Mouse (Mus musculus): ENCODE measurements around the gene Olfr1185-ps1. TPM values are rescaled to one million over a fixed set of nuclear protein-coding genes. Genes with fewer than 3 reads are reported as not detected.
"Not testable (repeated sequence)": the region's sequence is repeated elsewhere in the genome, so short reads cannot be mapped to it uniquely, and the experiment has no call there.

The Olfr1185-ps1 gene
- not detected in 2 replicates for polyA plus RNA-seq (2014; fragmentation: Nextera tagmentation; extraction: Ambion mirVana)

- no peak within 1 kb of the TSS for H3K27ac ChIP-seq
- H3K9me3 ChIP-seq (ENCODE audit: control insufficient read depth, low read length): no peaks in the 10 kb centered on the region
- no peak within 1 kb of the TSS for H3K4me2 ChIP-seq (replicated peaks)
- no peaks in the 10 kb centered on the region for H3K4me1 ChIP-seq (replicated peaks; ENCODE audit: control insufficient read depth, insufficient read depth, low read length)
- no peak within 1 kb of the TSS for H3K9ac ChIP-seq
- no peak within 1 kb of the TSS for H3K4me3 ChIP-seq (replicated peaks; ENCODE audit: low read length)
- no peak for DNase-seq (ENCODE audit: low spot score)
- no peaks in the 10 kb centered on the region for H3K27me3 ChIP-seq (ENCODE audit: control insufficient read depth, insufficient read depth, low read length)
- no peaks in the 10 kb centered on the region for H3K36me3 ChIP-seq (replicated peaks; ENCODE audit: control insufficient read depth, insufficient read depth)
- WGBS: 77% methylated on average over 2 of the region's 2 CpGs
- ATAC-seq (ENCODE audit: low FRiP score): no peak
Measured at GRCm38 (mm10) chr2:88493020-88493419, at the start of gene Olfr1185-ps1. Gene Olfr1185-ps1, plus strand, starts transcription at chr2:88493320.

- no peaks in the 10 kb centered on the region for H3K27me3 ChIP-seq (ENCODE audit: control insufficient read depth, insufficient read depth, low read length)
- ATAC-seq (ENCODE audit: low FRiP score) (no peak), DNase-seq (ENCODE audit: low spot score) (no peak)
- no peaks in the 10 kb centered on the region for H3K9me3 ChIP-seq (ENCODE audit: control insufficient read depth, low read length)
- H3K4me2 ChIP-seq (replicated peaks): no peak within 1 kb of the TSS
- WGBS: 100% methylated on average over 1 of the region's 1 CpGs
- no peaks in the 10 kb centered on the region for H3K36me3 ChIP-seq (replicated peaks; ENCODE audit: control insufficient read depth, insufficient read depth)
- H3K27ac ChIP-seq: no peak within 1 kb of the TSS
- no peak within 1 kb of the TSS for H3K9ac ChIP-seq
- H3K4me3 ChIP-seq (replicated peaks; ENCODE audit: low read length): no peak within 1 kb of the TSS
- H3K4me1 ChIP-seq (replicated peaks; ENCODE audit: control insufficient read depth, insufficient read depth, low read length): no peaks in the 10 kb centered on the region
Measured at GRCm38 (mm10) chr2:88449031-88449430, 44.1 kb upstream of the Olfr1185-ps1 start, which contains the start of gene Gm13757. Gene Gm13757, minus strand, starts transcription at chr2:88449131.

- not testable (repeated sequence) for H3K9me3 ChIP-seq (ENCODE audit: control insufficient read depth, low read length)
Measured at GRCm38 (mm10) chr2:88454567-88454966, 38.6 kb upstream of the Olfr1185-ps1 start, which contains the start of gene Olfr1183. Gene Olfr1183, plus strand, starts transcription at chr2:88454867.

GRCm38 (mm10) chr2:88483298-88483697 lies 9.8 kb upstream of the Olfr1185-ps1 start, which contains the start of gene Olfr1184:
Gene Olfr1184, plus strand, starts transcription at chr2:88483598.
- Histone ChIP-seq H3K36me3 (replicated peaks; ENCODE audit: control insufficient read depth, insufficient read depth) (no peaks in the 10 kb centered on the region), H3K9ac (no peak within 1 kb of the TSS), H3K27me3 (ENCODE audit: control insufficient read depth, insufficient read depth, low read length) (no peaks in the 10 kb centered on the region), H3K4me2 (replicated peaks) (no peak within 1 kb of the TSS), H3K4me1 (replicated peaks; ENCODE audit: control insufficient read depth, insufficient read depth, low read length) (no peaks in the 10 kb centered on the region), H3K27ac (no peak within 1 kb of the TSS), H3K4me3 (replicated peaks; ENCODE audit: low read length) (no peak within 1 kb of the TSS), H3K9me3 (ENCODE audit: control insufficient read depth, low read length) (no peaks in the 10 kb centered on the region)
- 94% methylated on average over 2 of the region's 2 CpGs for WGBS
- no peak for ATAC-seq (ENCODE audit: low FRiP score)
- no peak for DNase-seq (ENCODE audit: low spot score)

More at GRCm38 (mm10) chr2:88454567-88454966, 38.6 kb upstream of the Olfr1185-ps1 start, which contains the start of gene Olfr1183:
- not testable (repeated sequence) for H3K4me2 ChIP-seq (replicated peaks); DNase-seq (ENCODE audit: low spot score); H3K4me1 ChIP-seq (replicated peaks; ENCODE audit: control insufficient read depth, insufficient read depth, low read length); ATAC-seq (ENCODE audit: low FRiP score); H3K27me3 ChIP-seq (ENCODE audit: control insufficient read depth, insufficient read depth, low read length); H3K36me3 ChIP-seq (replicated peaks; ENCODE audit: control insufficient read depth, insufficient read depth); H3K4me3 ChIP-seq (replicated peaks; ENCODE audit: low read length); H3K9ac ChIP-seq; H3K27ac ChIP-seq
- 81% methylated on average over 1 of the region's 1 CpGs for WGBS

- WGBS: 84% methylated on average over 2 of the region's 2 CpGs
Measured at GRCm38 (mm10) chr2:88518251-88518650, 25.1 kb downstream of the Olfr1185-ps1 start, which contains the start of gene Olfr1186. Gene Olfr1186, plus strand, starts transcription at chr2:88518551.

GRCm38 (mm10) chr2:88525720-88526119 lies 32.6 kb downstream of the Olfr1185-ps1 start:
- H3K4me2 ChIP-seq (replicated peaks): no peak overlapping the region
- 80% methylated on average over 3 of the region's 3 CpGs for whole genome bisulfite sequencing
- DNase-seq (ENCODE audit: low spot score): no peak

More at GRCm38 (mm10) chr2:88518251-88518650, 25.1 kb downstream of the Olfr1185-ps1 start, which contains the start of gene Olfr1186:
- DNase-seq (ENCODE audit: low spot score) (no peak), ATAC-seq (ENCODE audit: low FRiP score) (no peak)
- Histone ChIP-seq H3K4me1 (replicated peaks; ENCODE audit: control insufficient read depth, insufficient read depth, low read length) (no peaks in the 10 kb centered on the region), H3K27ac (no peak within 1 kb of the TSS), H3K36me3 (replicated peaks; ENCODE audit: control insufficient read depth, insufficient read depth) (no peaks in the 10 kb centered on the region), H3K9ac (no peak within 1 kb of the TSS), H3K4me3 (replicated peaks; ENCODE audit: low read length) (no peak within 1 kb of the TSS), H3K9me3 (ENCODE audit: control insufficient read depth, low read length) (no peaks in the 10 kb centered on the region), H3K4me2 (replicated peaks) (no peak within 1 kb of the TSS), H3K27me3 (ENCODE audit: control insufficient read depth, insufficient read depth, low read length) (no peaks in the 10 kb centered on the region)

More at GRCm38 (mm10) chr2:88525720-88526119, 32.6 kb downstream of the Olfr1185-ps1 start:
- Histone ChIP-seq H3K9me3 (ENCODE audit: control insufficient read depth, low read length) (no peaks in the 10 kb centered on the region), H3K4me3 (replicated peaks; ENCODE audit: low read length) (no peak overlapping the region), H3K4me1 (replicated peaks; ENCODE audit: control insufficient read depth, insufficient read depth, low read length) (no peaks in the 10 kb centered on the region), H3K9ac (no peak overlapping the region), H3K27ac (no peak overlapping the region), H3K36me3 (replicated peaks; ENCODE audit: control insufficient read depth, insufficient read depth) (no peaks in the 10 kb centered on the region), H3K27me3 (ENCODE audit: control insufficient read depth, insufficient read depth, low read length) (no peaks in the 10 kb centered on the region)
- ATAC-seq (ENCODE audit: low FRiP score): no peak

Other genes with a start within 250 kb of the Olfr1185-ps1 start
- gene Olfr1173, start 213.4 kb upstream of the Olfr1185-ps1 start, polyA plus RNA-seq (2014; fragmentation: Nextera tagmentation; extraction: Ambion mirVana): not detected in 2 replicates
- gene Olfr1174-ps, start 178.2 kb upstream of the Olfr1185-ps1 start, polyA plus RNA-seq (2014; fragmentation: Nextera tagmentation; extraction: Ambion mirVana): not detected in 2 replicates
- gene Olfr1175-ps, start 166.1 kb upstream of the Olfr1185-ps1 start, polyA plus RNA-seq (2014; fragmentation: Nextera tagmentation; extraction: Ambion mirVana): not detected in 2 replicates
- gene Olfr1176, start 156.6 kb upstream of the Olfr1185-ps1 start, polyA plus RNA-seq (2014; fragmentation: Nextera tagmentation; extraction: Ambion mirVana): not detected in 2 replicates
- gene Olfr1177-ps, start 146.8 kb upstream of the Olfr1185-ps1 start, polyA plus RNA-seq (2014; fragmentation: Nextera tagmentation; extraction: Ambion mirVana): not detected in 2 replicates
- gene Olfr1178, start 106.3 kb upstream of the Olfr1185-ps1 start, polyA plus RNA-seq (2014; fragmentation: Nextera tagmentation; extraction: Ambion mirVana): not detected in 2 replicates
- not detected in 2 replicates for gene Olfr1179, start 86.9 kb upstream of the Olfr1185-ps1 start, polyA plus RNA-seq (2014; fragmentation: Nextera tagmentation; extraction: Ambion mirVana)
- not detected in 2 replicates for gene Olfr1180, start 74.2 kb upstream of the Olfr1185-ps1 start, polyA plus RNA-seq (2014; fragmentation: Nextera tagmentation; extraction: Ambion mirVana)
- gene Olfr1181, start 67.1 kb upstream of the Olfr1185-ps1 start, polyA plus RNA-seq (2014; fragmentation: Nextera tagmentation; extraction: Ambion mirVana): not detected in 2 replicates
- not detected in 2 replicates for gene Gm13757, start 44.2 kb upstream of the Olfr1185-ps1 start, polyA plus RNA-seq (2014; fragmentation: Nextera tagmentation; extraction: Ambion mirVana)
- gene Olfr1183, start 38.5 kb upstream of the Olfr1185-ps1 start, polyA plus RNA-seq (2014; fragmentation: Nextera tagmentation; extraction: Ambion mirVana): not detected in 2 replicates
- gene Olfr1184, start 9.7 kb upstream of the Olfr1185-ps1 start, polyA plus RNA-seq (2014; fragmentation: Nextera tagmentation; extraction: Ambion mirVana): not detected in 2 replicates
- not detected in 2 replicates for gene Olfr1186, start 25.2 kb downstream of the Olfr1185-ps1 start, polyA plus RNA-seq (2014; fragmentation: Nextera tagmentation; extraction: Ambion mirVana)
- gene Olfr1188, start 63.6 kb downstream of the Olfr1185-ps1 start, polyA plus RNA-seq (2014; fragmentation: Nextera tagmentation; extraction: Ambion mirVana): not detected in 2 replicates
- gene Olfr1189, start 93.1 kb downstream of the Olfr1185-ps1 start, polyA plus RNA-seq (2014; fragmentation: Nextera tagmentation; extraction: Ambion mirVana): not detected in 2 replicates
- not detected in 2 replicates for gene Olfr1191-ps1, start 147.2 kb downstream of the Olfr1185-ps1 start, polyA plus RNA-seq (2014; fragmentation: Nextera tagmentation; extraction: Ambion mirVana)
- not detected in 2 replicates for gene Olfr1192-ps1, start 155.2 kb downstream of the Olfr1185-ps1 start, polyA plus RNA-seq (2014; fragmentation: Nextera tagmentation; extraction: Ambion mirVana)
- gene Olfr1193, start 182.3 kb downstream of the Olfr1185-ps1 start, polyA plus RNA-seq (2014; fragmentation: Nextera tagmentation; extraction: Ambion mirVana): not detected in 2 replicates
- gene Olfr1195, start 195.9 kb downstream of the Olfr1185-ps1 start, polyA plus RNA-seq (2014; fragmentation: Nextera tagmentation; extraction: Ambion mirVana): not detected in 2 replicates
- gene Olfr1196, start 211.3 kb downstream of the Olfr1185-ps1 start, polyA plus RNA-seq (2014; fragmentation: Nextera tagmentation; extraction: Ambion mirVana): not detected in 2 replicates
- not detected in 2 replicates for gene Olfr1197, start 239.0 kb downstream of the Olfr1185-ps1 start, polyA plus RNA-seq (2014; fragmentation: Nextera tagmentation; extraction: Ambion mirVana)

All from hindbrain, embryonic 14.5 days (tissue).